Mouse (Mus musculus) megakaryocyte, embryonic 14.5 days (primary cell): ENCODE data around the gene Bcar3. TPM values are rescaled to one million over a fixed set of nuclear protein-coding genes. Genes with fewer than 3 reads are reported as not detected.

Experiments used
- H3K27me3 ChIP-seq: replicated peaks from 2 replicates; pipeline ENCODE3; 2012; ENCODE audit warnings: inconsistent platforms
- H3K36me3 ChIP-seq: replicated peaks from 2 replicates; pipeline ENCODE3; 2012; ENCODE audit warnings: low read length, inconsistent platforms, mixed read lengths
- H3K4me1 ChIP-seq: 2 replicates; pipeline ENCODE4 v1.6.1; 2012; ENCODE audit warnings: inconsistent platforms
- H3K4me3 ChIP-seq: replicated peaks from 2 replicates; pipeline ENCODE3; 2012; ENCODE audit warnings: moderate library complexity, mild to moderate bottlenecking, inconsistent platforms
- H3K9me3 ChIP-seq: 2 replicates; pipeline ENCODE4 v1.6.1; 2012; ENCODE audit warnings: inconsistent platforms
- FLI1 ChIP-seq: IDR thresholded peaks from 2 replicates; pipeline ENCODE4 v1.6.1; 2012; ENCODE audit warnings: low read length, inconsistent platforms, mixed read lengths
- GATA1 ChIP-seq: IDR thresholded peaks from 3 replicates; pipeline ENCODE4 v1.6.1; 2012; ENCODE audit warnings: mixed read lengths, low read length, inconsistent platforms, borderline replicate concordance
- polyA plus RNA-seq: library from polyadenylated mRNA; stranded (reverse); fragments of >175 nt; gene quantifications from 2 replicates; pipeline ENCODE4 v1.2.3, GENCODE M21; 2012; ENCODE audit warnings: low replicate concordance; ENCODE audit not compliant: insufficient read depth

Bcar3 gene
- polyA plus RNA-seq, 1 experiment: 3.6 TPM

DNA sequence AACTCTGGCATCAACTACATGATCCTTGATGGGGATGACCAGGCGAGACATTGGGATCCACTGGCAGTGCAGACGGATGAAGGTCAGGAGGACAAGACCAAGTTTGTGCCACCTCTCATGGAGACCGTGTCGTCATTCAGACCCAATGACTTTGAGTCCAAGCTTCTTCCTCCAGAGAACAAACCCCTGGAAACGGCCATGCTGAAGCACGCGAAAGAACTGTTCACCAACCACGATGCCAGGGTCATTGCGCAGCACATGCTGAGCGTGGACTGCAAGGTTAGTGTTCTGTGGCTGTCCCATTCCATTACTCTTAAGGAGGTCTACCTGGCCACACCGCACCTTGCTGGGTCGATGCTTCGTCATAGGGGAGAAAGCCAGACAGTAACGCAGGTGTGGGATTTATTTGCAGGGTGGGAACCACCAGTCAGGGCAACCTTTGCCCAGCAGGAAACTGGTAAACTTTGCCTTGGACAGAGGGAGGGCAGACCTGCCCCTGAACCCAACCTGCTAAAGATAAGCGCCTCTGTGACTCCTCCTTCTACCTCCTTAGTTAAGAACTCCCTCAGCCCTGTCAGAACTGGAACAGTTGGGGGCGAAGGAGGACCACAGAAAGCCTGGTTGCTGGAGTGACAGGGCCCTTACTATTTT, 218.9 kb downstream of the Bcar3 start:
- H3K27me3 ChIP-seq: peaks cover 8% of the 10 kb centered on the region
- TF ChIP-seq FLI1 (no peak), GATA1 (no peak)
- H3K4me1 ChIP-seq: peaks cover 84% of the 10 kb centered on the region
- no peak overlapping the region for H3K4me3 ChIP-seq
- peaks cover 2% of the 10 kb centered on the region for H3K36me3 ChIP-seq
- no peaks in the 10 kb centered on the region for H3K9me3 ChIP-seq

DNA sequence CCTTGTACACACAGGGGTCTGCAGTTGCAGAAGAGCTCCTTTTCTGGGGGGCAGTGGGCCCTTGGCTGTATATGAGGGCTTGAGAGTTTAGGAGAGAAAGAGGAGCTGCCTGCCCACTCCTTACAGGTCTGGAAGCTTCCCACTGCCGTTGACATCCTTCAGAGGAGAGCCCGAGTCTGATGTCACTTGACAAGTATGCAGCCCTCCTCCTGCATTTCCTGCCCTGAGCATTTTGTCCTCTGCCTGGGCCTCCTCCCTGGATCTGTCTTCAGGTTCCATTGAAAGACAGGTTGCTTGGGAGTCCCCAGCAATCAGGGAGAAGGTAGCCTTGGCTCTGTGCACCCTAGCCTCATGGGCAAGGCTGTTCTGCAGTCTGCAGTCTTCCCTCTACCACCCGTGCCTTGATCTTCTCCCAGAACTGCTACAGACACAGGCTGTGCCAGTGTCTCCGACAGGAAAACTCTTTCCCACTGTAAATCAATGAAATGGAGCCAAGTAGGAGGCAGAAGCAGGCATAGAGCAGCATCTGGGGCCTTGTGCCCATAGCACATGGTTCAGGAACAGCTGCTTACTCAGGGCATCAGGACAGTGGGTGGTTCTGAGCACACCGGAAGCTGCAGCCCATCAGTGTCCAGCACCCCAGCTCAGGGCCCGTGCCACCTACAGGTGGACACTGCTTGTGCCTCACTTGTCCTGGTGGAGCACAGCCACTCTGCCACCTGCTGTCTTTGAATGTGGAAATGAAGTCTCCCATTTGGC, 221.8 kb downstream of the Bcar3 start:
- Histone ChIP-seq H3K4me3 (no peak overlapping the region), H3K9me3 (no peaks in the 10 kb centered on the region), H3K27me3 (peaks cover 8% of the 10 kb centered on the region), H3K36me3 (peaks cover 2% of the 10 kb centered on the region), H3K4me1 (peaks cover 83% of the 10 kb centered on the region)
- TF ChIP-seq FLI1 (no peak), GATA1 (no peak)

DNA sequence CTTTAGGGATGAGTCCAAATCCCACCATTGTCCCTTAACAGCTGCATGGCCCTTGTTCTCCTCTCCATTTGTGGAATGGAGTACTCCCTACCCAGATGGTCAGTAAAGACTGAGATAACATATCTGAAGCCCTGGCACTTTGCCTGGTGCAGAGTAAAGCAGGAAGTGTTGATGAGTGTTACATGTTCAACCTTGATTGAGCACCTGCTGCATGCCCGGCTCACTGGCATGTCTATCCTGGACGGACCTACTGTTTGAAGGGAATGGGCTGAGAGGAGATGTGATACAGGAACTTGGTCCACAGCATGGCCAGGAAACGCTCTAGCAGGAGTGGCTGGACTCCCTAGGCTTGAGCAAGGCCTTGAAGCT, 222.4 kb downstream of the Bcar3 start:
- Histone ChIP-seq H3K4me1 (peaks cover 83% of the 10 kb centered on the region), H3K27me3 (peaks cover 8% of the 10 kb centered on the region), H3K36me3 (peaks cover 2% of the 10 kb centered on the region), H3K4me3 (no peak overlapping the region), H3K9me3 (no peaks in the 10 kb centered on the region)
- no peak for TF ChIP-seq GATA1
- TF ChIP-seq FLI1: no peak

DNA sequence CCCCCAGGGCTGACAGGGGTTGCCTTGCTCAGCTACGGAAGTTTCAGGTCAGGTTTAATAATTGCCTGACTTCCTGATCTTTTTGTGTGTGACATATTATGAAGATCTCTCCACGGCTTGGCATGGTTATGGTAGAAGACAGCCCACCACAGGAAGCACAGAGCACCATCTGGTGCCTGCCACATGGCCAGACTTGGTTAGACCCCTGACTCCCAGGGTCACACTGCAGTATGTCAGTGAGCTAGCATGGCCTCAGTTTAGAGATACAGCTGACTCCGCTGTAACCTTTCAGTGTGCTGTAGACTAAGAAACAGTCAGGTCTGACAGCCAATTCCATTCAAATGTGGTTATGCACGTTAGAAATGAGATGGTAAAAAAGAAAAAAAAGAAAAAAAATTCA, 223.8 kb downstream of the Bcar3 start:
- H3K36me3 ChIP-seq: no peaks in the 10 kb centered on the region
- H3K27me3 ChIP-seq: peaks cover 3% of the 10 kb centered on the region
- peaks cover 83% of the 10 kb centered on the region for H3K4me1 ChIP-seq
- H3K9me3 ChIP-seq: no peaks in the 10 kb centered on the region
- TF ChIP-seq FLI1 (no peak), GATA1 (no peak)
- H3K4me3 ChIP-seq: no peak overlapping the region

DNA sequence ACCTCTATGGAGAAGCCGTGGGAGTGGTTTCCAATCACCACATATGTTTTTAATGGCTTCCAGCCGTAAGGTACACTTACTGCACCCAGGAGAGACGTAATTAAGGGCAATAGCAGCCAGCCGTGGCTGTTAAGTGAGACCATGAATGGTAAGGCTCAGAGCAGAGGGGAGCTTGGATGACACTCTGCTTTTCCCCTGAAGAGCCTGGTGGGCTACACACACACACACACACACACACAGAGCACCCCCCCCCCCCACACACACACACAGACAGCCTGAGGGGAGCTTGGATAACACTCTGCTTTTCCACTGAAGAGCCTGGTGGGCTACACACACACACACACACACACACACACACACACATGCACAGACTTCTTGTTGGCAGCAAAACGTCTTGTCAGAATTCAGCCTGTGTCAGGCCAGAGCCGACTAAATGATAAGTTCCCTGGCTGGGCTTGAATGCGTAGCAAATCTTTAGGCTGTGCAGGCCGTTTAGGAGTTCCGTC, 224.3 kb downstream of the Bcar3 start:
- TF ChIP-seq GATA1 (no peak), FLI1 (no peak)
- H3K27me3 ChIP-seq: no peaks in the 10 kb centered on the region
- H3K4me1 ChIP-seq: peaks cover 83% of the 10 kb centered on the region
- H3K9me3 ChIP-seq: no peaks in the 10 kb centered on the region
- peaks cover 4% of the 10 kb centered on the region for H3K36me3 ChIP-seq
- no peak overlapping the region for H3K4me3 ChIP-seq

DNA sequence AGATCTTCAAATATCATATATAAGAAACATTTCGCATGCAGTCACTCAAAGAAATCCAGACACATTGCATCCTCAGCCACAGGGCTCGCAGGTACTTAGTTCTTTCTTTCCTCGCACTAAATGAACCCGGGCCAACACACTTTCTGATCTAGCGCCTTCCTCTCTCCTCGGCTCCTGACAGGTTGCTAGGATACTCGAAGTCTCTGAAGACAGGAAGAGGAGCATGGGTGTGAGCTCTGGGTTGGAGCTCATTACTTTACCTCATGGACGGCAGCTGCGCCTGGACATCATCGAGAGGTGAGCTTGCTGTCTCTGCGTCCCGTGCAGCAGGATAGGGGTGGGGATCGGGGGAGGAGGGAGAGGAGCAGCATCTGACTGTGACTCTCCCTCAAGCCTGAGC, 225.1 kb downstream of the Bcar3 start:
- H3K4me3 ChIP-seq: peak overlapping the region; percentile 21
- TF ChIP-seq FLI1 (no peak), GATA1 (no peak)
- peaks cover 82% of the 10 kb centered on the region for H3K4me1 ChIP-seq
- no peaks in the 10 kb centered on the region for H3K9me3 ChIP-seq
- no peaks in the 10 kb centered on the region for H3K27me3 ChIP-seq
- peaks cover 4% of the 10 kb centered on the region for H3K36me3 ChIP-seq

DNA sequence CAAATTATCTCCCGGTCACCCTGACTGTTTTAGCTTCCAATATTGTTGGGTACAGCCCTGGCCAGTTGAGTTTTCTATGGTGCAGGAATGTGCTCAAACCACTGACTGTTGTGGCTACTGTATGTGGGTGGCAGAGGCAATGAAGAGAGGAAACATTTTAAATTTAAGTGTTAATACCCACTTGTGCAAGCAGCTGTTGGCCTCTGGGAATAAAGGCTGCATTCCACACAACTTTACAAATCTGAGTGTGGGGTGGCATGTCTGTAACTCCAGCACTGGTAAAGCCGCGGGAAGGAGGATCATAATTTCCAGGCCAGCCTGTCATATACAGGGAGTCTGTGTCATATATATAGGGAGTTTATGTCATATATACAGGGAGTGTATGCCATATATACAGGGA, 226.4 kb downstream of the Bcar3 start:
- Histone ChIP-seq H3K9me3 (no peaks in the 10 kb centered on the region), H3K36me3 (peaks cover 4% of the 10 kb centered on the region), H3K4me1 (peaks cover 80% of the 10 kb centered on the region), H3K27me3 (no peaks in the 10 kb centered on the region), H3K4me3 (no peak overlapping the region)
- TF ChIP-seq FLI1 (no peak), GATA1 (no peak)

DNA sequence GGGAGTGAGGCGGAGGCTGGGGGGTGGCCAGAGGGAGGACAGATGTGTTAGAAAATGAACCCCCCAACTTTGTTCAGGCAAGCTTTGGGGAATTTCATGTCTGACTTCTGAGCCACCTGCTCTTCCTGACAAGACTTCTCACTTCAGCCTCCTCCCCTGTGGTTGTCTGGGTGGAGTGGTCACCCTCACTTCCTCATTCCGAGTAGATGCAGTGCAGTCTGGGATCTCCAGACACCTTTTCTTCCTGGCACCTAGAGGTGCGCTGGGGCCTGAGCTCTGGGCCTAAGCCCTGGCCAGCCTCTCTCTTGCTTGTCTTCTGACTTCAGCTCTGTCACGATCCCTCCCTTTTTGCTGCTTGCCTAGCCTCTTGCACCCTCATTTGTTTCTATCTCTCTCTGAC, 226.9 kb downstream of the Bcar3 start:
- Histone ChIP-seq H3K4me3 (peak overlapping the region; percentile 28), H3K36me3 (peaks cover 4% of the 10 kb centered on the region), H3K27me3 (no peaks in the 10 kb centered on the region), H3K4me1 (peaks cover 77% of the 10 kb centered on the region), H3K9me3 (no peaks in the 10 kb centered on the region)
- no peak for TF ChIP-seq FLI1
- no peak for TF ChIP-seq GATA1

DNA sequence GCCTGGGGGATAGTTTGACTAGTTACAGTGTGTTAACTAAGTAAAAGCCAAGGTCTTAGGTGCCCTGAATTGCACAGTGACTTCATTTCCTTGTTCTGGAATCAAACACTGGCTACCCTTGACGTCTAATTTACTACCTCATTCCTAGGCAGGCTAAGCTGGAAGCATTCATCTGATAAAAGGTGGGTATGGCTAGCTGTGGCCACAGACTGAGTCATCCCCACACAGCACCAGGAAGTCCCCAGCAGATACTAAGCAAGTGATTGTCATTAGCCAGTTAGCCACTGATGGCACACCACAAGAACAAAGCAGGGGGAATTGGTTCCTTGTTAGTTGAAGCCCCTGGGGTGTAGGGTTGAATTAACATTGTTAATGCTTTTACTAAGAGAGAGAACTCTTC, 227.4 kb downstream of the Bcar3 start:
- Histone ChIP-seq H3K27me3 (no peaks in the 10 kb centered on the region), H3K36me3 (peaks cover 4% of the 10 kb centered on the region), H3K9me3 (no peaks in the 10 kb centered on the region), H3K4me3 (no peak overlapping the region), H3K4me1 (peaks cover 72% of the 10 kb centered on the region)
- TF ChIP-seq GATA1: no peak
- TF ChIP-seq FLI1: no peak

DNA sequence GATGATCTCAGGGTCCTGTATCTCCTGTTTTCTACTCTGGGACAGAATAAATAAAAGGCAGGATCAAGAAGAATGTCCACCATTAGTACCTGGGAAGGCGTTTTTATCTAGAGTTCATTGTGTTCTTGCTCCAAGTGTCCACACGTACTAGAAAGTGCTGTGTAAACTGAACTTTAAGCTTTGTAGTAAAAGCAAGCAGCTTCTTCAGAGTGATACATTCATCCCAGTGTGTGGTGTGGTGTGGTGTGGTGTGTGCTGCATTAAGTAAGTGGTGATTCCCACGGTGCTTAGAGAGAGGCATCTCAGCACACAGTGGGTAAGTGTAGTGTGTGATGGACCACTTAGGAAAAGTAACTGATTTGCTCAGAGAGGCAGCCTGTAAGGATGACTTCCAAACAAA, 234.5 kb downstream of the Bcar3 start:
- Histone ChIP-seq H3K4me1 (peaks cover 11% of the 10 kb centered on the region), H3K9me3 (no peaks in the 10 kb centered on the region), H3K27me3 (peaks cover 1% of the 10 kb centered on the region), H3K36me3 (no peaks in the 10 kb centered on the region), H3K4me3 (no peak overlapping the region)
- TF ChIP-seq GATA1: no peak
- TF ChIP-seq FLI1: no peak
